Mouse (Mus musculus) megakaryocyte-erythroid progenitor cell, adult 5-6 weeks (primary cell): Measurements from ENCODE around the gene Krtcap2. TPM values are rescaled to one million over a fixed set of nuclear protein-coding genes. Genes with fewer than 3 reads are reported as not detected.

Experiments
- total RNA-seq, 2 experiments: library from RNA; stranded (forward) in 1 of 2; stranded (reverse) in 1 of 2; fragments of 200-1000, 215-1000 nt in 1 of 2; fragments of >200 nt in 1 of 2; fragmentation: Nextera tagmentation in 1 of 2; gene quantifications; 2 replicates each; pipeline ENCODE4 v1.2.3; 2014 to 2017

The Krtcap2 gene
- total RNA-seq, 2 experiments from 2014 or later, result 124 to 147 TPM

Other genes with a start within 250 kb of the Krtcap2 start
- 8.0 and 13.7 TPM in 2 replicates for gene Rusc1, start 152.7 kb upstream of the Krtcap2 start, total RNA-seq (2014; fragmentation: Nextera tagmentation)
- gene Rusc1, start 152.7 kb upstream of the Krtcap2 start, total RNA-seq (2017), result 5.8 and 8.9 TPM in 2 replicates
- gene Gm43738, start 144.9 kb upstream of the Krtcap2 start, total RNA-seq (2014; fragmentation: Nextera tagmentation), result not detected in 2 replicates
- not detected in 2 replicates for gene Gm43738, start 144.9 kb upstream of the Krtcap2 start, total RNA-seq (2017)
- gene Fdps, start 144.0 kb upstream of the Krtcap2 start, total RNA-seq (2014; fragmentation: Nextera tagmentation), result 53.1 and 60.3 TPM in 2 replicates
- 102 and 125 TPM in 2 replicates for gene Fdps, start 144.0 kb upstream of the Krtcap2 start, total RNA-seq (2017)
- 213 and 235 TPM in 2 replicates for gene Pklr, start 109.8 kb upstream of the Krtcap2 start, total RNA-seq (2014; fragmentation: Nextera tagmentation)
- gene Pklr, start 109.8 kb upstream of the Krtcap2 start, total RNA-seq (2017), result 157 and 170 TPM in 2 replicates
- 1.5 and 1.6 TPM in 2 replicates for gene Hcn3, start 85.8 kb upstream of the Krtcap2 start, total RNA-seq (2014; fragmentation: Nextera tagmentation)
- 1.4 and 2.5 TPM in 2 replicates for gene Hcn3, start 85.8 kb upstream of the Krtcap2 start, total RNA-seq (2017)
- 72.3 and 88.0 TPM in 2 replicates for gene Clk2, start 81.2 kb upstream of the Krtcap2 start, total RNA-seq (2014; fragmentation: Nextera tagmentation)
- gene Clk2, start 81.2 kb upstream of the Krtcap2 start, total RNA-seq (2017), result 46.6 and 69.3 TPM in 2 replicates
- 86.7 and 129 TPM in 2 replicates for gene Scamp3, start 68.5 kb upstream of the Krtcap2 start, total RNA-seq (2014; fragmentation: Nextera tagmentation)
- 32.8 and 34.8 TPM in 2 replicates for gene Scamp3, start 68.5 kb upstream of the Krtcap2 start, total RNA-seq (2017)
- gene Fam189b, start 62.8 kb upstream of the Krtcap2 start, total RNA-seq (2014; fragmentation: Nextera tagmentation), result 28.1 and 39.1 TPM in 2 replicates
- gene Fam189b, start 62.8 kb upstream of the Krtcap2 start, total RNA-seq (2017), result 6.9 and 13.7 TPM in 2 replicates
- gene Gba, start 43.0 kb upstream of the Krtcap2 start, total RNA-seq (2014; fragmentation: Nextera tagmentation), result 39.6 and 41.4 TPM in 2 replicates
- 36.5 and 44.3 TPM in 2 replicates for gene Gba, start 43.0 kb upstream of the Krtcap2 start, total RNA-seq (2017)
- gene Thbs3, start 30.8 kb upstream of the Krtcap2 start, total RNA-seq (2014; fragmentation: Nextera tagmentation), result 4.0 TPM in 1 of 2 replicates, not detected in the other
- gene Thbs3, start 30.8 kb upstream of the Krtcap2 start, total RNA-seq (2017), result 0.57 and 1.7 TPM in 2 replicates
- 114 and 122 TPM in 2 replicates for gene Mtx1, start 18.9 kb upstream of the Krtcap2 start, total RNA-seq (2014; fragmentation: Nextera tagmentation)
- 68.1 and 92.8 TPM in 2 replicates for gene Mtx1, start 18.9 kb upstream of the Krtcap2 start, total RNA-seq (2017)
- not detected in 2 replicates for gene Muc1, start 16.9 kb upstream of the Krtcap2 start, total RNA-seq (2014; fragmentation: Nextera tagmentation)
- gene Muc1, start 16.9 kb upstream of the Krtcap2 start, total RNA-seq (2017), result not detected in 2 replicates
- not detected in 2 replicates for gene Trim46, start 343 bp downstream of the Krtcap2 start, total RNA-seq (2014; fragmentation: Nextera tagmentation)
- gene Trim46, start 343 bp downstream of the Krtcap2 start, total RNA-seq (2017), result not detected in 2 replicates
- 44.2 and 75.7 TPM in 2 replicates for gene Dpm3, start 13.4 kb downstream of the Krtcap2 start, total RNA-seq (2014; fragmentation: Nextera tagmentation)
- gene Dpm3, start 13.4 kb downstream of the Krtcap2 start, total RNA-seq (2017), result 30.1 and 90.9 TPM in 2 replicates
- gene Slc50a1, start 24.6 kb downstream of the Krtcap2 start, total RNA-seq (2014; fragmentation: Nextera tagmentation), result 35.4 and 66.5 TPM in 2 replicates
- 31.4 and 50.3 TPM in 2 replicates for gene Slc50a1, start 24.6 kb downstream of the Krtcap2 start, total RNA-seq (2017)
- not detected in 2 replicates for gene Efna1, start 35.2 kb downstream of the Krtcap2 start, total RNA-seq (2014; fragmentation: Nextera tagmentation)
- gene Efna1, start 35.2 kb downstream of the Krtcap2 start, total RNA-seq (2017), result not detected in 2 replicates
- not detected in 2 replicates for gene Efna3, start 77.0 kb downstream of the Krtcap2 start, total RNA-seq (2014; fragmentation: Nextera tagmentation)
- gene Efna3, start 77.0 kb downstream of the Krtcap2 start, total RNA-seq (2017), result not detected in 2 replicates
- 0.30 TPM in 1 of 2 replicates, not detected in the other for gene Efna4, start 92.1 kb downstream of the Krtcap2 start, total RNA-seq (2014; fragmentation: Nextera tagmentation)
- gene Efna4, start 92.1 kb downstream of the Krtcap2 start, total RNA-seq (2017), result 0.30 TPM in 1 of 2 replicates, not detected in the other
- gene Adam15, start 104.0 kb downstream of the Krtcap2 start, total RNA-seq (2014; fragmentation: Nextera tagmentation), result 7.4 and 11.4 TPM in 2 replicates
- 2.3 and 6.4 TPM in 2 replicates for gene Adam15, start 104.0 kb downstream of the Krtcap2 start, total RNA-seq (2017)
- not detected in 2 replicates for gene Dcst2, start 116.0 kb downstream of the Krtcap2 start, total RNA-seq (2014; fragmentation: Nextera tagmentation)
- gene Dcst2, start 116.0 kb downstream of the Krtcap2 start, total RNA-seq (2017), result not detected in 2 replicates
- gene Dcst1, start 119.3 kb downstream of the Krtcap2 start, total RNA-seq (2014; fragmentation: Nextera tagmentation), result not detected in 2 replicates
- gene Dcst1, start 119.3 kb downstream of the Krtcap2 start, total RNA-seq (2017), result not detected in 2 replicates
- 5.0 and 6.6 TPM in 2 replicates for gene Zbtb7b, start 148.8 kb downstream of the Krtcap2 start, total RNA-seq (2014; fragmentation: Nextera tagmentation)
- 7.3 and 11.5 TPM in 2 replicates for gene Zbtb7b, start 148.8 kb downstream of the Krtcap2 start, total RNA-seq (2017)
- gene Lenep, start 156.8 kb downstream of the Krtcap2 start, total RNA-seq (2014; fragmentation: Nextera tagmentation), result 3.5 and 3.6 TPM in 2 replicates
- not detected in 2 replicates for gene Lenep, start 156.8 kb downstream of the Krtcap2 start, total RNA-seq (2017)
- 24.8 and 27.7 TPM in 2 replicates for gene Flad1, start 165.9 kb downstream of the Krtcap2 start, total RNA-seq (2014; fragmentation: Nextera tagmentation)
- gene Flad1, start 165.9 kb downstream of the Krtcap2 start, total RNA-seq (2017), result 10.7 and 12.6 TPM in 2 replicates
- gene Cks1b, start 172.4 kb downstream of the Krtcap2 start, total RNA-seq (2014; fragmentation: Nextera tagmentation), result 185 and 237 TPM in 2 replicates
- 127 and 184 TPM in 2 replicates for gene Cks1b, start 172.4 kb downstream of the Krtcap2 start, total RNA-seq (2017)
- gene Shc1, start 172.5 kb downstream of the Krtcap2 start, total RNA-seq (2014; fragmentation: Nextera tagmentation), result 95.9 and 113 TPM in 2 replicates
- 40.2 and 68.5 TPM in 2 replicates for gene Shc1, start 172.5 kb downstream of the Krtcap2 start, total RNA-seq (2017)
- 38.5 and 42.2 TPM in 2 replicates for gene Pygo2, start 184.2 kb downstream of the Krtcap2 start, total RNA-seq (2014; fragmentation: Nextera tagmentation)
- 9.6 and 19.9 TPM in 2 replicates for gene Pygo2, start 184.2 kb downstream of the Krtcap2 start, total RNA-seq (2017)
- 7.5 and 8.2 TPM in 2 replicates for gene Pbxip1, start 190.7 kb downstream of the Krtcap2 start, total RNA-seq (2014; fragmentation: Nextera tagmentation)
- gene Pbxip1, start 190.7 kb downstream of the Krtcap2 start, total RNA-seq (2017), result 14.6 and 30.4 TPM in 2 replicates
- 29.1 and 66.3 TPM in 2 replicates for gene Pmvk, start 208.6 kb downstream of the Krtcap2 start, total RNA-seq (2014; fragmentation: Nextera tagmentation)
- gene Pmvk, start 208.6 kb downstream of the Krtcap2 start, total RNA-seq (2017), result 28.2 and 33.5 TPM in 2 replicates